Mouse (Mus musculus): ENCODE measurements at regions not wholly inside any gene's neighbourhood (a gene's known extent, or its start where the extent isn't known, plus 50 kb on each side); places are given as distances from the start of the nearest gene placed in this dataset.

- H3K36me3 ChIP-seq (ENCODE audit: control insufficient read depth, insufficient read depth, low read length): no peaks in the 10 kb centered on the region
- no peak for ATAC-seq (ENCODE audit: insufficient number of reproducible peaks, insufficient read depth, low FRiP score, low read depth)
- H3K4me3 ChIP-seq (ENCODE audit: control insufficient read depth in 1 of 2, insufficient read depth in 1 of 2, low read depth in 1 of 2, low read length in 2 of 2): no peak overlapping the region
- H3K27ac ChIP-seq (replicated peaks in 1 of 2; ENCODE audit: control insufficient read depth in 1 of 2, insufficient read depth in 1 of 2, low read depth in 2 of 2, low read length in 2 of 2): no peak overlapping the region
- no peaks in the 10 kb centered on the region for H3K4me1 ChIP-seq (ENCODE audit: control insufficient read depth in 2 of 2, insufficient read depth in 2 of 2, low read length in 2 of 2)
- H3K27me3 ChIP-seq (ENCODE audit: control insufficient read depth, insufficient read depth, low read length): no peaks in the 10 kb centered on the region
- no peaks in the 10 kb centered on the region for H3K9me3 ChIP-seq (ENCODE audit: control insufficient read depth, low read length)
- no peak overlapping the region for H3K4me2 ChIP-seq (ENCODE audit: low read length)
- no peak overlapping the region for H3K9ac ChIP-seq (ENCODE audit: low read length)
- 69% methylated on average over 6 of the region's 6 CpGs for WGBS
These were observed 125.2 kb upstream of the 4933412E24Rik start for GRCm38 (mm10) chr15:60141554-60142070.

- H3K27ac ChIP-seq (replicated peaks in 1 of 2; ENCODE audit: control insufficient read depth in 1 of 2, insufficient read depth in 1 of 2, low read depth in 2 of 2, low read length in 2 of 2): no peak overlapping the region
- H3K9me3 ChIP-seq (ENCODE audit: control insufficient read depth, low read length): no peaks in the 10 kb centered on the region
- no peak overlapping the region for H3K4me2 ChIP-seq (ENCODE audit: low read length)
- H3K4me3 ChIP-seq (ENCODE audit: control insufficient read depth in 1 of 2, insufficient read depth in 1 of 2, low read depth in 1 of 2, low read length in 2 of 2): no peak overlapping the region
- H3K9ac ChIP-seq (ENCODE audit: low read length): no peak overlapping the region
- 68% methylated on average over 2 of the region's 2 CpGs for WGBS
- no peak for ATAC-seq (ENCODE audit: insufficient number of reproducible peaks, insufficient read depth, low FRiP score, low read depth)
- H3K36me3 ChIP-seq (ENCODE audit: control insufficient read depth, insufficient read depth, low read length): no peaks in the 10 kb centered on the region
- 0 out of 4 replicates have a peak, but pooled peaks cover 0 to 4% of the 10 kb centered on the region in 2 experiments for H3K4me1 ChIP-seq (ENCODE audit: control insufficient read depth in 2 of 2, insufficient read depth in 2 of 2, low read length in 2 of 2)
- no peaks in the 10 kb centered on the region for H3K27me3 ChIP-seq (ENCODE audit: control insufficient read depth, insufficient read depth, low read length)
These were observed 120.3 kb upstream of the 4933412E24Rik start for GRCm38 (mm10) chr15:60136671-60137070.

- 0 out of 4 replicates have a peak, but pooled peaks cover 0 to 4% of the 10 kb centered on the region in 2 experiments for H3K4me1 ChIP-seq (ENCODE audit: control insufficient read depth in 2 of 2, insufficient read depth in 2 of 2, low read length in 2 of 2)
- WGBS: 7% methylated on average over 1 of the region's 1 CpGs
- H3K9me3 ChIP-seq (ENCODE audit: control insufficient read depth, low read length): no peaks in the 10 kb centered on the region
- H3K27me3 ChIP-seq (ENCODE audit: control insufficient read depth, insufficient read depth, low read length): no peaks in the 10 kb centered on the region
- no peak overlapping the region for H3K9ac ChIP-seq (ENCODE audit: low read length)
- H3K4me3 ChIP-seq (ENCODE audit: control insufficient read depth in 1 of 2, insufficient read depth in 1 of 2, low read depth in 1 of 2, low read length in 2 of 2): no peak overlapping the region
- no peak overlapping the region for H3K4me2 ChIP-seq (ENCODE audit: low read length)
- no peak overlapping the region for H3K27ac ChIP-seq (replicated peaks in 1 of 2; ENCODE audit: control insufficient read depth in 1 of 2, insufficient read depth in 1 of 2, low read depth in 2 of 2, low read length in 2 of 2)
- ATAC-seq (ENCODE audit: insufficient number of reproducible peaks, insufficient read depth, low FRiP score, low read depth): no peak
- no peaks in the 10 kb centered on the region for H3K36me3 ChIP-seq (ENCODE audit: control insufficient read depth, insufficient read depth, low read length)
These were observed 118.1 kb upstream of the 4933412E24Rik start for GRCm38 (mm10) chr15:60134515-60134914.

- 77% methylated on average over 3 of the region's 3 CpGs for WGBS
- Histone ChIP-seq H3K4me2 (ENCODE audit: low read length) (no peak overlapping the region), H3K27me3 (ENCODE audit: control insufficient read depth, insufficient read depth, low read length) (no peaks in the 10 kb centered on the region), H3K36me3 (ENCODE audit: control insufficient read depth, insufficient read depth, low read length) (no peaks in the 10 kb centered on the region), H3K9ac (ENCODE audit: low read length) (no peak overlapping the region), H3K4me1 (ENCODE audit: control insufficient read depth in 2 of 2, insufficient read depth in 2 of 2, low read length in 2 of 2) (0 out of 4 replicates have a peak, but pooled peaks cover 0 to 4% of the 10 kb centered on the region in 2 experiments), H3K4me3 (ENCODE audit: control insufficient read depth in 1 of 2, insufficient read depth in 1 of 2, low read depth in 1 of 2, low read length in 2 of 2) (no peak overlapping the region), H3K9me3 (ENCODE audit: control insufficient read depth, low read length) (no peaks in the 10 kb centered on the region), H3K27ac (replicated peaks in 1 of 2; ENCODE audit: control insufficient read depth in 1 of 2, insufficient read depth in 1 of 2, low read depth in 2 of 2, low read length in 2 of 2) (no peak overlapping the region)
- ATAC-seq (ENCODE audit: insufficient number of reproducible peaks, insufficient read depth, low FRiP score, low read depth): no peak
These were observed 116.3 kb upstream of the 4933412E24Rik start for GRCm38 (mm10) chr15:60132701-60133100.

- no peak overlapping the region for H3K9ac ChIP-seq (ENCODE audit: low read length)
These were observed 108.0 kb upstream of the 4933412E24Rik start for GRCm38 (mm10) chr15:60124461-60124860.

GRCm38 (mm10) chr15:60119926-60120325, 103.5 kb upstream of the 4933412E24Rik start:
- ATAC-seq (ENCODE audit: insufficient number of reproducible peaks, insufficient read depth, low FRiP score, low read depth): no peak
- Histone ChIP-seq H3K36me3 (ENCODE audit: control insufficient read depth, insufficient read depth, low read length) (no peaks in the 10 kb centered on the region), H3K4me1 (ENCODE audit: control insufficient read depth in 2 of 2, insufficient read depth in 2 of 2, low read length in 2 of 2) (no peaks in the 10 kb centered on the region), H3K4me3 (ENCODE audit: control insufficient read depth in 1 of 2, insufficient read depth in 1 of 2, low read depth in 1 of 2, low read length in 2 of 2) (no peak overlapping the region), H3K27me3 (ENCODE audit: control insufficient read depth, insufficient read depth, low read length) (no peaks in the 10 kb centered on the region), H3K4me2 (ENCODE audit: low read length) (no peak overlapping the region), H3K9me3 (ENCODE audit: control insufficient read depth, low read length) (no peaks in the 10 kb centered on the region), H3K27ac (replicated peaks in 1 of 2; ENCODE audit: control insufficient read depth in 1 of 2, insufficient read depth in 1 of 2, low read depth in 2 of 2, low read length in 2 of 2) (no peak overlapping the region), H3K9ac (ENCODE audit: low read length) (no peak overlapping the region)
- 73% methylated on average over 1 of the region's 1 CpGs for WGBS

More at GRCm38 (mm10) chr15:60124461-60124860, 108.0 kb upstream of the 4933412E24Rik start:
- Histone ChIP-seq H3K27me3 (ENCODE audit: control insufficient read depth, insufficient read depth, low read length) (no peaks in the 10 kb centered on the region), H3K27ac (replicated peaks in 1 of 2; ENCODE audit: control insufficient read depth in 1 of 2, insufficient read depth in 1 of 2, low read depth in 2 of 2, low read length in 2 of 2) (no peak overlapping the region), H3K4me3 (ENCODE audit: control insufficient read depth in 1 of 2, insufficient read depth in 1 of 2, low read depth in 1 of 2, low read length in 2 of 2) (no peak overlapping the region), H3K9me3 (ENCODE audit: control insufficient read depth, low read length) (no peaks in the 10 kb centered on the region), H3K4me2 (ENCODE audit: low read length) (no peak overlapping the region), H3K4me1 (ENCODE audit: control insufficient read depth in 2 of 2, insufficient read depth in 2 of 2, low read length in 2 of 2) (no peaks in the 10 kb centered on the region), H3K36me3 (ENCODE audit: control insufficient read depth, insufficient read depth, low read length) (no peaks in the 10 kb centered on the region)
- ATAC-seq (ENCODE audit: insufficient number of reproducible peaks, insufficient read depth, low FRiP score, low read depth): no peak
- WGBS: 70% methylated on average over 3 of the region's 3 CpGs

- no peaks in the 10 kb centered on the region for H3K27me3 ChIP-seq (ENCODE audit: control insufficient read depth, insufficient read depth, low read length)
- no peak overlapping the region for H3K4me2 ChIP-seq (ENCODE audit: low read length)
- H3K27ac ChIP-seq (replicated peaks in 1 of 2; ENCODE audit: control insufficient read depth in 1 of 2, insufficient read depth in 1 of 2, low read depth in 2 of 2, low read length in 2 of 2): no peak overlapping the region
- ATAC-seq (ENCODE audit: insufficient number of reproducible peaks, insufficient read depth, low FRiP score, low read depth): no peak
- WGBS: 69% methylated on average over 3 of the region's 3 CpGs
- H3K9ac ChIP-seq (ENCODE audit: low read length): no peak overlapping the region
- H3K9me3 ChIP-seq (ENCODE audit: control insufficient read depth, low read length): no peaks in the 10 kb centered on the region
- H3K4me1 ChIP-seq (ENCODE audit: control insufficient read depth in 2 of 2, insufficient read depth in 2 of 2, low read length in 2 of 2): no peaks in the 10 kb centered on the region
- no peak overlapping the region for H3K4me3 ChIP-seq (ENCODE audit: control insufficient read depth in 1 of 2, insufficient read depth in 1 of 2, low read depth in 1 of 2, low read length in 2 of 2)
- no peaks in the 10 kb centered on the region for H3K36me3 ChIP-seq (ENCODE audit: control insufficient read depth, insufficient read depth, low read length)
These were observed 95.5 kb upstream of the 4933412E24Rik start for GRCm38 (mm10) chr15:60111885-60112284.

GRCm38 (mm10) chr15:60111046-60111445, 94.6 kb upstream of the 4933412E24Rik start:
- H3K9me3 ChIP-seq (ENCODE audit: control insufficient read depth, low read length): no peaks in the 10 kb centered on the region
- no peak overlapping the region for H3K4me2 ChIP-seq (ENCODE audit: low read length)
- no peak for ATAC-seq (ENCODE audit: insufficient number of reproducible peaks, insufficient read depth, low FRiP score, low read depth)
- no peak overlapping the region for H3K4me3 ChIP-seq (ENCODE audit: control insufficient read depth in 1 of 2, insufficient read depth in 1 of 2, low read depth in 1 of 2, low read length in 2 of 2)
- H3K9ac ChIP-seq (ENCODE audit: low read length): no peak overlapping the region
- H3K4me1 ChIP-seq (ENCODE audit: control insufficient read depth in 2 of 2, insufficient read depth in 2 of 2, low read length in 2 of 2): no peaks in the 10 kb centered on the region
- WGBS: 77% methylated on average over 4 of the region's 4 CpGs
- no peak overlapping the region for H3K27ac ChIP-seq (replicated peaks in 1 of 2; ENCODE audit: control insufficient read depth in 1 of 2, insufficient read depth in 1 of 2, low read depth in 2 of 2, low read length in 2 of 2)
- H3K27me3 ChIP-seq (ENCODE audit: control insufficient read depth, insufficient read depth, low read length): no peaks in the 10 kb centered on the region
- no peaks in the 10 kb centered on the region for H3K36me3 ChIP-seq (ENCODE audit: control insufficient read depth, insufficient read depth, low read length)

Measured in heart, embryonic 14.5 days (tissue).